Mouse (Mus musculus) embryo, embryonic 11.5 days (tissue): ENCODE measurements at regions not wholly inside any gene's neighbourhood (a gene's known extent, or its start where the extent isn't known, plus 50 kb on each side); places are given as distances from the start of the nearest gene placed in this dataset.
"Not testable (repeated sequence)": the region's sequence is repeated elsewhere in the genome, so short reads cannot be mapped to it uniquely, and the experiment has no call there.

ENCODE experiments used
- DNase-seq: peaks from one replicate; pipeline ENCODE4 v3.0.0-alpha.2; 2012; ENCODE audit warnings: low read depth, low spot score

DNA sequence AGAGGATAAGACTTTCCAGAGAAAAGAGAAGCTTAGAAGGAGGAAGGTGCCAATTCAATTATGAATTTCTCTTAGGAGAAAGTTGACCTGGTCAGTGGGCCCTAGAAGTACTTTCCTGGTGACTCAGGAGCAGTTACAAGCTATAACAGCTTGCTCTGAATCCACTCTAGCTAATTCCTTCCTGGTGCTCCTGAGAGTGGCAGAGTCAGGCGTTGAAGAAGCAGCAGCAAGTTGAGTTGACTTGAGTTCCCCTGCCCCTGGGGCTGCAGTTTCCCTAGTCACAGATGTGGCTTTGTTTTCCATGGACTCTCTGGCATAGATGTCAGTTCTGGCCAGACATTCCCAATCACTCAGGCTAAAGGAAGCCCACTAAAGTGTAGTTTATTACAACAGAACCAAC is 85.9 kb downstream of the Osr1 start:
- DNase-seq = no peak

DNA sequence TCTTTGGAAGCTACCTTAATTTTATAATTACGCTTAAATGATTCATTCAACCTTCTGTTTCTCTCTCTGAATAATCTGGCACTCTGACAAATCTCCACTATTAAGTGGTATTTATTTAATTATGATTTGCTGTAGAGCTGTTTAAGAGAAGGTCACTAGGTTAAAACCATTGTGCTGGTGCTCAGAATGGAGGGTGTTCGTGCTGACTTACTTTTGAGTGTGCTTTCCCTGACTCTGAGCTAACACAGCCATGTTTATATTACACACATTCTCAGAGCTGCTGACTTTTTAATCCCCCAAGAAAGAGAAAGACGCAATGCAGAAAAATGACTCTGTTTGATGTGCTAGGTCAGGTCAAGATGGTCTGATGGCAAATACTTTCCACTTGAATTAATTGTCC is 86.4 kb downstream of the Osr1 start:
- no peak for DNase-seq

DNA sequence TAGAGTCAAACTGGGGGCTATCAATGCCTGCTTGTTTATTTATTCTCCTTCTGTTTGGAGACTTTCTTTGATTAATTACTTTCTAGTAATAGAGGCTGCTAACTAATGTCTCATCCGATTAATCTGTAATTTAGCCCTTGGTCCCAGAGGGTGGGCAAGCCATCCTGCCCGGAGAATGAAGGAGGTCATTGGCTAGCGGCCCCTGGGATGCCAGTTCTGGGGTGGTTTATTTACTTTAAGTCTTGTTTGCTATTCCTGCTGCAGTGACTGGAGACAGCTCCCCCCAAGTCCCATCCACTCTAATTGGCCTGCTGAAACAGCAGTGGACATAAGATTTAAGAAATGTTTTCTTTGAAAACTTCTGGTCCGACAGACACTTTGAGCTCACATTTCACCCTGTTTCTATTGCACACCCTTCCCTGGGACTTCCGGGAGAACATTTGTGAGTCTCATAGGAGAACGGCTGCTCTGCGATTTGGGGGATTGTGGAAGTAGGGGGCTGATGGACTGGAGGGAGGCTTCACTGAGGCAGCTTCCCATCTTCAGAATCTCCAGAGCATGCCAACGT is 87.4 kb downstream of the Osr1 start:
- no peak for DNase-seq

DNA sequence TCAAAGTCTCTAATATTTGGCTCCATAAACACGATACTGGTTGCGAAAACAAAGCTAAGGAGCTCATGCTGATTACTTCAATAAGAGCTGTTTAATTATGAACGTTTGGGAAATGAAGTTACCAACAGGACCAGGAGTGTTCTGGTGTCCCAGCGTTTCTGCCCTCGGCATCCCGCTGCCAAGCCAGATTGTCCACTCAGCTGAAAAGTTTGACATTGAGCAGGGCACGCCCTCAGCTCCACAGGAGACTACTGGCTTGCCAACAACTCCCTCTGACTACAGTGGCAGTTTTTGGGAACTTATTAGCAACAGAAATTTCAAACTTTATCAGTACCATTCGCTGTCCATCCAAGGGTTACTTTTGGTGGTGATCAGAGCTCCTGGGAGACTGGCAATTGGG is 87.9 kb downstream of the Osr1 start:
- no peak for DNase-seq

DNA sequence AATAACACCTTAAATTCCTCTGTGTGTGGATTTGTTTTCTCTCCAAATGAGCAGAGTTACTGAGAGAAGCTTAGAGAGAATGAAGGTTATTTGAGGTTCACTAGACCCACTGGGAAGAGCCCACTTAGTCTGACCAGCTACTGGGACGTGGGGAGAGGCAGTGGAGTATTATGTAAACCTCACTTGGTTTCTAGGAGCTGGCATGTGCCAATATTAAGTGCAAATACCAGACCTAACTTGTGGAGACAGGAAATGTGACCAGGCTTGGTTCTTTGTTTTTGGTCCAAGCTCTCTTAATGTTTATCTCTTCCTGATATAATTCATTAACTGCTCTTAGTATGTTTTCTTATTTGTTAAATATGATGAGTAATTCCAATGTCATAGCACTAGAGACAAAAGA is 90.4 kb downstream of the Osr1 start:
- DNase-seq = no peak

DNA sequence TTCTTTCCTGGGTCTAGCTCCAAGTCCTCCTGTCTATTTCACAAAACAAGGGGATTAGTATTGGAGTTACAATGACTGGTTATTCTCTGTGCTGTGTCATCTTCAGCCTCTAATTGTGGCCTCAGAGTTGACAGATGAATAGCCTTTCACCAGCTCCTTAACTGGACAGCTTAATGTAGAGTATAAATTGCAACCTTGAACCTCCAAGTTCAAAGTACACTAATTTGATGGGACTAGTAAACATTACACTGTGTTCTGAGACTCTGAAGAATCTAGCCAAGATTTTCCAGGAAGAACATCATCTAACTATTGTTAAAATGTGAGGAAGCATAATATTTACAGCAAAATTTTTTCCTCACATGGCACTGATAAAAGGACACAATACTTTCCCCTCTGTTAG is 118.9 kb downstream of the Osr1 start:
- no peak for DNase-seq

DNA sequence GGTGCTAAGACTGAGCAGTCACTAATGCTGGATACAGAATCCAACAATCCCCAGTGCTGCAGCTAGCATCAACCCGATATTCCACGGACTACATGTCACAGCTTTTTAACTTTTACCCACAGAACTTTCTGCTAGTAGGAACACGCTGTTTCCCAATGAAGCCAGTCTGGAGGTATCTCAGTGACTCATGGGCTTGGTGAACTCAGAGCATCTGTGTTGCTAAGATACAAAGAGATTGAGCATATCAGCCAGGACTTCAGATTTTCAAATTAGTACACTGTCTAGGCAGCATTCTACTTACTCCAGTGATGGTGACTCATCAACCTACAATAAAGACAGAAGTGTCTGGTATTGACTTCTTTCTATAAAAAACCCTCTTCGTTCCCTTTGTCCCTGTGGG is 119.6 kb downstream of the Osr1 start:
- DNase-seq = no peak

DNA sequence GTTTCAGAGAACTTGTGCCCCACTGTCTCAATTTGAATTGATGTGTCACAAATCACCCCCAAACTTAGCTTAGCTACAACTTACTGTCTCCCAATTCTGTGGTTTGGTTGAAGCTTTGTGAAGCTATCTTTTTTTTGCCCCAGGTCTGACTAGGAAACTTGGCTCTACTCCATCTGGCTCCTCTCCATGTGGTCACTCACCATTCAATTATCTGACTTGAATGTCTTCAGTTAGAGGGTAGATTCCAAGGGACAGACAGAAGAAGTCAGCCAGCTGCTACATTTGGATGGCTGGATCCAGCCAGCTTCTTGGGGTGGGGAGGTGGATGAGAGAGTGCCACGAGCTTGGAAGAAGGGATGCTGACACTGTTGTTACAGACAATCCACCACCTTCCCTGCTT is 163.0 kb downstream of the Osr1 start:
- DNase-seq = no peak

DNA sequence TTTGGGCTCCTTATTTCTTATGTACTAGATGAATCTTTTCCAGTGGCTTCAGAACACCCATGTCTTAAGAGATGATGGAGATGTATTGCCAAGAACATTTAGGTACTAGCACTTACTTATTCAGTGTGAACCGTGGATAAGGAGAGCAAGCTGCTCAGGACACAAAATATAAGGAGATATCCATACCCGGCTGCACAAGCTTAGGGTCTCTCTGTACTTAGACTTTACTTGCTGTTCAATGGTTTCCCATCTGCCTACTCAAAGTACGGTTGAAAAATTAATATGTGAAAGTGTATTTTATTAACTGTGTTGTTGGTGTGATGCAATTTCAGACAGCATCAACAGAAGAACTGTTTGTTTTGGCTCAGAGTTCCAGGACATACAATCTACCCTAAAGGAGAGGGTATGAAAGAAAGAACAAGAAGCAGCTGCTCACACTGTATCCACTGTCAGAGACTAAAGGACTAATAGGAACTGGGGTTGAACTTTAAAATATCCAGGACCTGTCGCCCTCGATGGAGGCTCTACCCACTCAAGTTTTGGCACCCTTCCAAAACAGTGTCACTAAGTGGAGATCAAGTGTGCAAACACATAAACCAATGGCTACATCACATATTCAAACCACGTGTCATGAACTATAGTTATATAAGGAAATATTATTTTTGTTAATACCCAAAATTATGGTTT is 174.9 kb downstream of the Osr1 start:
- DNase-seq = no peak

DNA sequence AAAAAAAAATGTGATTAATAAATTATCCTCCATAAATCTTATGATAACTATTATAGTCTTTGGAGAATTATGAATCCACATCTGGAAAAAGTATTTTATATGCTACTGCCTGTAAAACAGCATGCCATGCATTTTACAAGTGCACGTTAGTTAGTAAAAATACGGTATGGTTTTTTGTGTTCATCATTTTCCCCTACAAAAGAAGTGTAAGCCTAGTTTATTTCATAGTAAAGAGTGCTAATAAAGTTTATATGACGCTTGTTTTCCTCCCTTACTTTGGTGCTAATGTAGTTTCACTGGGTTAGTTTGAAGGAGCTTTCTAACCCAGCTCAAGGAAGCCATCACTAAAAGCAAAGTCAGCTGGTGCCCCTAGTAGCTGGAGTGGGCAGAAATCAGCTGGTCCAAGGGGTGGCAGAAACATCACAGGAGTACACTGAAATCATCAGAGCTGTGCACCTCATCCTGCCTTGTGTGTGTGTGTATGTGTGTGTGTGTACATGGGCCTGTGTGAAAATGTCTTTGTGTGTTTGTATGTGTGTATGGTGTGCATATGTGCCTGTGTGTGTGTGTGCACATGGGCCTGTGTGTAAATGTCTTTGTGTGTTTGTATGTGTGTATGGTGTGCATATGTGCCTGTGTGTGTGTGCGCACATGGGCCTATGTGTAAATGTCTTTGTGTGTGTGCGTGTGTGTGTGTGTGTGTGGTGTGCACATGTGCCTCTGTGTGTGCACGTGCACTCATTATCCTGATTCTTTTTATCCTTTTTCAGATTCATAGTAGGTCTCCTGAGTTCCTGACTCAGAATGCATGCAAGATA is 181.6 kb downstream of the Osr1 start:
- DNase-seq = no peak

DNA sequence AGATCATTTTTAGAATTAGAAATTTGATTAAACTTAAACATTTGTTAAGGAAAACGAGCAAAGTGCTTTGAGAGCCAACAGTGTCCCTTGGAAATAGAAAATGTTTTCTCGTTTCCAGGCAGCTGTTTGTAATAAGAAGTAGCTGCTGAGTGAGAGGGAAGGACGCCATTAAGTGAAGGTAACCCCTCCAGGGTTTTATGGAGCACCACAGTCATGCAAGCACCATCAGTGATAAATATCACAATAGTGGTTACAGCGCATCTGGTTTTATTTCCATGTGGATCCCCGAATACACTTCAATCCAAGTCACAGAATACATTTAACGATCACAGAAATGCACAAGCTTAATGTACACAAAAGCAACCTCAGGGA is 182.1 kb downstream of the Osr1 start:
- DNase-seq = no peak

DNA sequence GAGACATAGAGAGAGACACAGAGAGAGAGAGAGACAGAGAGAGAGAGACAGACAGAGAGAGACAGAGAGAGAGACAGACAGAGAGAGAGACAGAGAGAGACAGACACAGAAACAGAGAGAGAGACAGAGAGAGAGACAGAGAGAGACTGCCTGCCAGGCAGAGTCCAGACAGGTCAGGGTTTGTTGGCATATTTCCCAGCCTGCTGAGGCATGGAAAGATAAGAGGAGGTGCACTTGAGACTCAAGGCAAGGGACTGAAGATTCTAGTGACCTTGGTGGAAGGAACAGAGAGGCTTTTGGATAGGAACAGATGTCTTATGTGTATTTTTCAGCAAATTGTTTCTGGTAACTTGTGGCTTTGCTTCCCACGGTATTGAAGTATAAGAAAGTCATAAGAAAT is 186.5 kb downstream of the Osr1 start:
- DNase-seq = no peak

DNA sequence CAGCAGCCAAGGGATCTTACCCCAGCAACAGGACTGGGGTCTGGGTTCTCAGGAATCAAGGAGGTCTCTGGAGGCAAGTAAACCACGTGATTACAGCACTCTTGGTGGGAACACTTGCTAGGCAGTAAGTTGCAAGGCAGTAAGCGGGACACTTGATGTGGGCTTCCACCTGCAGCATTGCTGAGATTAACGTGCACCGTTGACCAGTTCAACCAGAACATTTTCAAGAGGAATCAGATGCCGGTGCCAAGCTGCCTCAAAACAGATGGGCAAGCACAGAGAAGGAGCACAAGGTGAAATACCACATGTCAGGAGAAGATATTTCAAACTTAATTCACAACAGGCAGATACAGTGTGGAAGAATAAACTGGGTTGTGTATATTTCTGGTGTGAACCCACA is 190.9 kb downstream of the Osr1 start:
- no peak for DNase-seq

DNA sequence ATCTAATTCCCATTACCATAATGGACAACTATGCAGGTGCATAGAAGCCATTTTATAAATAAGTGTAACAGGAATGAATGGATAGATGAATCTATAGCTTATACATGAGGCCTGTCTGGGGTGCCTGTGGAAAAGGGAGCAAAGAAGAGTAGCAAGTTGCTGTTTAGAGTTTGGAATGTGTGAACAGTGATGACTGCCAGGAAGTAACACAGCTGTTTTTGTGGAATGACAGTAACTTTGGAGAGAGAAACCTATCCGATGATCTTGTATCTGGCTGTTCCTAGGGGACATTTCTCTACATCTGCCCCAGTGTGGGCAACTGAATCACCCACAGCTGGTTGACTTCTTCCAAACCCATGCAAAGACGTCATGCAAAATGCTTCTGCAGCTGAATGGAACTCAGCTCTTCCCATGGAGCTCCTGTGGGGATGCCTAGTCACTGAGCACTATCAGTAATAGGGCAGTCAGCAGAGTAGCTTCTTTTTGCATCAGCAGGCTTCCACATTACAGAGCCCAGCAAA is 192.4 kb downstream of the Osr1 start:
- not testable (repeated sequence) for DNase-seq

DNA sequence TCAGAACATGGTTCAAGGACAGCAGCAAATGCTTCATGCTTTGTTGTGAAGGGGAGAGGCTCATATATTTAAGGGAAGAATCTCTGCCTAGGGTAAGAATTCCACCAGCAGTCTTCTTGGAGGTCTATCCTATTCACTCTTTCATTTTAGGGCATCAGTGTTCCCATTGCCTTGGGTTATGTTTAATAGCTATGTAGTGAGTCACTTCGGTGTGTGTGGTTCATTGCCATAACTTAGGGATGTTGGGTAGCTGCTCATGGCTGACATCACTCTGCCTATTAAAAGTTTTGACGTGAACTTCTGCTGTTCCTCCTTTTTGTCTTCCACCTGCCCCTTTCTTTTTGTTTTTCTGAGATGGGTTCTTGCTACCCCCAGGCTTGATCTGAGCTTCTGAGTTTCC is 192.9 kb downstream of the Osr1 start:
- no peak for DNase-seq

DNA sequence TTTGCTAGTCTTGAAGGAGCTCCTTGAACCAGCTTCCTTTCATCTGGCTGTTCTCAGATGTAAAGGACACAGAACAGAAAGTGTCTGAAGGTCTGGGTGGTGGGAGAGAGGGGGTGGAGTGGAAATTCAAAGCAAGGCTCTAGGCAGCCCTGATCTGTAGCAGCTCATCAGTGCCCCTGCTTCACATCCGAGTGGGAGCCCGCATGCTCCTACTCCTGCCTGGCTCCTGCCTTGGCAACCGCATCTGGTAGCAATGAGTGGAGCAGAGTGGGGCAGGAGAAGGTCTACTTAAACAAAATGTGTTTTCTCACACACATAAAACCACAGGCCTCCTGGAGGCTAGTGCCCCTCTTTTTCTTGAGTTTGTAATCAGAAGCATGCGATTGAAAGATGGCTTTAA is 201.0 kb downstream of the Osr1 start:
- no peak for DNase-seq

DNA sequence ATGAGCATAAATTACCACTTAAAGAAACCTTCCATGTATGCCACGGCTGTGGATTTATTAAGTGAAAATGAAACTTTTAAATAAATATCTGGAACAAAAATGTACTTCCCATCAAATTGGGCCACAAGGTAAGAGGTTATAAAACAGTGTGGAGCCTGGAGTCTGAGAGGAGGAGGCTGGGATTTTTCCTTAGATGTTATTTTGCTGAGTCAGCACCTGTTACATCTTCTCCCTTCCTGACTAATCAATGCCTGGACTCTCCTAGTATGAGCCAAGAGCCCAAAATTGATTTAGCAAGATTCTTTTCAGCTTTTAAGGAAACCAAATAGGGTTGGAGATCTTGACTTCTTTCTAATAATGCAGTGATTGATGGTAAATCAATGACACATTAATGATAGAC is 203.0 kb downstream of the Osr1 start:
- DNase-seq = no peak

DNA sequence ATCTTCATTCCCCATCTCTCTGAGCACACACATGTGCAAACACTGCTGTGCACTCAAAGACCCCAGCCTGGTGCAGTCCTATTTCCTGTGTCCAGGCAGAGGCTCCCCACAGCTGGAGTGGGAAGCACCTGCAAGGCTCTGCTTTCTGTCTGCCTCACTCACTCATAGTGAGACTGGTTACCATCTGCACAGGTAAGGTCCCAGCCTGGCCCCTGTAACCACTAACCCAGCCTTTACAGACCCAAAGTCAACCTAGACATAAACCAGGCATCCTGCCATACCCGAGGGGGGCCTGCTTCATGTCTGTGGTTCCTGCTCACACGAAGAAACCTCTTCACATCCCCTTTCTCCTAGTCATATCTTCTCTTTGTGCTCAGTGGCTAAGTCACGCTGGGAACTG is 232.4 kb downstream of the Osr1 start:
- peak; percentile 1 for DNase-seq

DNA sequence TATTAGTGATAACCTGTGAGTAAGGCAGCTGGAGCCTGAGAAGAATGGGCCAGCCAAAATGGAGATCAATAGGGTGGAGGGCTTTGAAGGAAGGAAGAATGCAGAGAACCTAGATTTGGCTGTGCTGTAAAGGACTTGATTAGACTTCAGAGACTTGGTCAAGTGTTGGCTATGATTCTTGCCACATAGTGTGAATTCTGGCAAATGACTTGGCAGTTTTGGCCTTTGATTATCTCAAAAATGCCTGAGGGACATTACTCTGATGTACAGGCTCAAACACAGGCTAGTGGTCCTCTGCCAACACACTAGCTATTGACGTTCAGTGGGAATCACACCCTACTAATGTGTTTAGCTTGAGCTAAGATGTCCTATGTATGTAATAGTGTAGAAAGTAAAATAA is 237.5 kb downstream of the Osr1 start:
- no peak for DNase-seq

DNA sequence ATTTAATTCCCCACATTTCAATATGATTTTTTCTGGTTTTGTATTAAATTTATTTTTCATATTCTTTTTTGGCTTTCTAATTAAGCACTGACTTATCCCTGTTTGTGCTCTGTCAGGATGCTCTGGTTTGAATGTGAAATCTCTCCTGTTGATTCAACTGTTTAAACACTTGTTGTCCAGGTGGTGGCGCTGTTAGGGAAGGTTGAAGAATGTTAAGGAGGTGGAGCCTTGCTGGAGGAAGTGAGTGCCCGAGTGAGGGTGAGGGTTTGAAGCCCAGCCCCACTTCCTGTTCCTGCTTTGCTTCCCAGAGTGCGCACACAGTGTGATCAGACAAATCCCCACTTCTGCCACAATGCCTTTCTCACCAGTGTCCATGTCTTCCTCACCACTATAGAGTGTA is 263.4 kb downstream of the Osr1 start:
- no peak for DNase-seq

DNA sequence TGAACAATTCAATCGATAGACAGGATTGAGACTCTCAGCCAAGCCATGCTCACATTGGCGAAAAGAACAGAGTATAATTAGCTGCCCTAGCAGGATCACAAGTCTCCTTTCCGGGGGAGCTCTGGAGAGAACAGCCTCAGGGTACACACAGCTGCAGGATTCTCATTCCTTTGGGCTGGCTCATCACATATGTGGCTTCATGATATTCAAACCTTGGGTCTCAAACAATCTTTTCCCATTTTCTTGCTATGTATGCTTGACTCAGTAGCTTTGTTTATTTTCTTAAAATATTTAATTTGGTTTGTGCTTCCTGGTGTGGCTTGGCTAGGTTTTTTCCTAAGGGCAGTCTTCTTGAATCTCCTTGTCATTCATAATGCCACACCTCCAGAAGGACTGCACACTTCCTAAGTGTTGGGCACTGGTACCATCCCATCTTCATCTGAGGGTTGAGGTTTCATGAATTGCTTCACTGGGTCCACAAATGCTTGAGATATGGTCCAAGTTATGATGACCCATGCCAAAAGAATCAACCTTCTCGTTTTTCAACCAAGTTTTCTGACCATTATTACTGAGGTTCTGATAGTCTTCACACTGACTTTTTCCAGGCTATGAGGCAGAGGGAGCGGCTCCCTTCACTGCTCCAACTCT is 269.4 kb downstream of the Osr1 start:
- DNase-seq = no peak

DNA sequence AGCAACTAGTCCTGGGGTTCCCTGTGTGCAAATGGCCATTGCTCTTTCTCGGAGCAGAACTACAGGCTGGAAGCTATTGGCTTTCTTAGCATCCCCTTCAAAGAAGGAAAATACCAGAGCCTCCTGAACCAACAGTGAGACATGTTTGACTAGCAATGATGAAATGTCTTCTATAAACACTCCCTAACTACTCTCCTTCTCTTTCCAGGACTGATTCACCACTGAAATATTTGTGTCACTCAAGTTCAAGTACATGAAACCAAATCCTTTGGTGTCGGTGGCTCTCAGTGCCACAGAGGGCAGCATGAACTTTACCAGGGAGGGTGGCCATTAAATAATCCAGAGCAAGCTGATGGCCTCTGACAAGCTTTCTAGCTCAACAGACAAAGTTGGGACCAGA is 270.0 kb downstream of the Osr1 start:
- DNase-seq = no peak
